Mouse (Mus musculus) liver, embryonic 14.5 days (tissue): ENCODE results near the gene Dcun1d2.
A peak's percentile ranks its signal among the peaks of the same experiment; 100 is the strongest.

ENCODE experiments used
- CTCF ChIP-seq: IDR thresholded peaks from 2 replicates; pipeline ENCODE4 v1.5.1; 2016; ENCODE audit warnings: antibody characterized with exemption, low read depth, control low read depth
- EP300 ChIP-seq: IDR thresholded peaks from 2 replicates; pipeline ENCODE4 v1.6.1; 2016; ENCODE audit warnings: antibody characterized with exemption, low read depth

DNA sequence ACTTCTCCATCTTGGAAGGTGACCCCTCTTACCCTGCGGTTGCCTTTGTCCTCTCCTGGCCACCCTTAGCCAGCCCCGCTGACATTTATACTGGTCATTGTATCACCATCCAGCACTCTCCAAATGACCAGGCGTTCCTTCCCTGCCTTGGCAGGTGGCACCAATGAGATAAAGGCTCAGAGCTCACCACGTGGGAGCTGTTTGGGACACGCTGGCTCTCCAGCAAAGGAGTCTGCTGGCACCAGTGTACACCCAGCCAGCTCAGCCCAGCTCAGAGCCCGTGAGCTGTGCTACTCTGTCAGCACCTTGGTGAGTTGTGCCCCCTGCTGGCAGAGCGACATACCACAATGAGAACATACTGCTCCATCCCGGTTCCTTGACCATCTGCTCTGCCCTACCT, 33.9 kb downstream of the Dcun1d2 start, which contains the start of gene Adprhl1:
- TF ChIP-seq EP300 (no peak), CTCF (peak; percentile 93)
